Mouse (Mus musculus): ENCODE results near the gene Sucla2.

- TF ChIP-seq CTCF (IDR thresholded peaks at IDR 0.05; ENCODE audit: low read depth) (no peak), EP300 (IDR thresholded peaks at IDR 0.05; ENCODE audit: low read depth) (no peak)
Observed at GRCm38 (mm10) chr14:73507702-73508376, 17.3 kb upstream of the Sucla2 start.

Data from liver, embryonic 14.5 days (tissue).